Mouse (Mus musculus) brain, embryonic 14.5 days (tissue): ENCODE data around the gene Prtg.

Source experiments
- CTCF ChIP-seq: fragments of 200-500 bp; IDR thresholded peaks from 2 replicates; pipeline ENCODE4 v1.5.1; 2012; ENCODE audit warnings: inconsistent platforms, mild to moderate bottlenecking, moderate library complexity, borderline replicate concordance; ENCODE audit not compliant: insufficient read depth, insufficient read length; ENCODE audit errors: extremely low read depth
- POLR2A ChIP-seq: fragments of 200-500 bp; IDR thresholded peaks from 2 replicates; pipeline ENCODE4 v1.6.1; 2012; ENCODE audit warnings: mild to moderate bottlenecking, inconsistent platforms, borderline replicate concordance; ENCODE audit not compliant: poor library complexity, insufficient read depth, insufficient read length, severe bottlenecking; ENCODE audit errors: extremely low read depth

DNA sequence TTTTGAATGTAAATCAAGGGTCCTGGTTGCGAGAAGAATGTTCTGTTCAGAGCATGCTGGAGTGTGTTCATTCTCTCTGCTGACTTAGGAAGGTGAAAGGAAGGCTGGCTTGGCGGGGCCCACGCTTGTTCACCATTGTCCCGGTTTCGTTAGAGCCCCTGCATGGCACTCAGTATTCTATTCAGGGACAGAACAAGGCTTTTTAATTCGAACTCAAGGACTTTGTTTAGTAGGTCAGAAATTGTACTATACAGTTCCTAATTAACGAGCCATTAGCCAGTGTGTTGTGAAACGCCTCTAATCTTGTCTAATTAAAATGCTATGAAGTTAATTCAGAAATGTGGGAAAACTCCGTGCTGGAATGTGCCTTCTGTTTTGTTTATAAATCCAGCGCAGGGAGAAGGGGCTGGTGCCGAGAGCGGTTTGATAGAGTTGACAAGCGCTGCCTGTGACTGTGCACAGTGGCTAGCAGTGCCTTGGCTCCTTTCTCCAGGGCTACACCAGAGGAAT, 47.1 kb downstream of the Prtg start:
- no peak for TF ChIP-seq CTCF
- no peak for TF ChIP-seq POLR2A
